Comparison of ENCODE assay signal across 11 mouse cellular contexts in the genomic region with DNA sequence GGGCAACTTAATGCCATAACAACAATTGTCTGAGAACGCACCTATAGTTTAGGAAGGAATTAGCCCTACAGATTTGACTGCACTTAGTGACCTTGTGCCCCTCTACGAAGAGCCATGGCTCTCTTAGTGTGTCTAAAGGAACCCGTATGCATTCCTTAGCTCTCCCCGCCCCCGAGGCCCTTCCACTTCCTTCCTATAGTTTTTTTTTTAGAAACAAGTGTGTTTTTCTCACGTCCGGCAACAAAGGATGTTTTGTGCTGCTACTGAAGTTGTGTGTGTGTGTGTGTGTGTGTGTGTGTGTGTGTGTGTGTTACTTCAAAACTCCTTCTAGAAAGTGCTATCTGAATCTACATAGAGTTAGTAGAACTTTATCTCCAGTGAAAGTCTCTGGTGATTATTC. TPM values are rescaled to one million over a fixed set of nuclear protein-coding genes. Genes with fewer than 3 reads are reported as not detected.
A peak's percentile ranks its signal among the peaks of the same experiment; 100 is the strongest.
DNase-seq lines count a peak whose midpoint lies in the region; ATAC-seq and TF ChIP-seq lines count a peak whose summit lies in the region.
"Had no signal": no experiment of that assay in that cellular context is flagged by ENCODE, and none has a peak within 500 bp of the region (broad histone marks: within the 10 kb centered on the region; RNA-seq: fewer than 3 reads in every experiment).

No protein-coding gene starts in this region.

- peaks cover 14% of the 10 kb centered on the region for H3K4me1 ChIP-seq in kidney, embryonic 14.5 days (ENCODE audit: control insufficient read depth, insufficient read depth, low read length)
- peaks cover 36% of the 10 kb centered on the region for H3K4me1 ChIP-seq in embryonic facial prominence, embryonic 10.5 days
- H3K4me1 ChIP-seq in spleen, adult 2 months (ENCODE audit: control insufficient read depth, insufficient read depth, insufficient read length), result peaks cover 54% of the 10 kb centered on the region

- H3K9me3 ChIP-seq in kidney, embryonic 14.5 days (ENCODE audit: control insufficient read depth, low read length), result no peaks in the 10 kb centered on the region
- H3K9me3 ChIP-seq in embryonic facial prominence, embryonic 10.5 days, result no peaks in the 10 kb centered on the region
- H3K9me3 ChIP-seq: megakaryocyte, embryonic 14.5 days had no signal

- TF ChIP-seq CTCF in spleen, adult 2 months (IDR thresholded peaks at IDR 0.05; ENCODE audit: extremely low read depth, insufficient read depth, insufficient read length, insufficient replicate concordance), result no peak

- no peak overlapping the region for H3K27ac ChIP-seq in kidney, embryonic 14.5 days (ENCODE audit: low read depth, low read length)
- 0 out of 2 replicates have a peak overlapping the region, but pooled peaks have one; percentile 19 for H3K27ac ChIP-seq in embryonic facial prominence, embryonic 10.5 days (replicated peaks)
- H3K27ac ChIP-seq in spleen, adult 2 months (ENCODE audit: insufficient read depth, low read length), result peak overlapping the region; percentile 81; the same call in 1 of the 2 replicates

- WGBS in kidney, embryonic 14.5 days, result 43% methylated on average over 7 of the region's 7 CpGs
- WGBS in embryonic facial prominence, embryonic 10.5 days, result 19% methylated on average over 7 of the region's 7 CpGs
- 4% methylated on average over 7 of the region's 7 CpGs for WGBS in spleen, adult 2 months

- H3K4me3 ChIP-seq in kidney, embryonic 14.5 days (ENCODE audit: low read length), result no peak overlapping the region
- no peak overlapping the region for H3K4me3 ChIP-seq in embryonic facial prominence, embryonic 10.5 days
- no peak overlapping the region for H3K4me3 ChIP-seq in spleen, adult 2 months (ENCODE audit: extremely low read depth, insufficient read depth, insufficient read length)

- no peaks in the 10 kb centered on the region for H3K27me3 ChIP-seq in kidney, embryonic 14.5 days (ENCODE audit: control insufficient read depth, insufficient read depth, low read length)
- no peaks in the 10 kb centered on the region for H3K27me3 ChIP-seq in embryonic facial prominence, embryonic 10.5 days (replicated peaks; ENCODE audit: low read depth, poor library complexity, severe bottlenecking)
- no peaks in the 10 kb centered on the region for H3K27me3 ChIP-seq in spleen, adult 2 months (ENCODE audit: control insufficient read depth, insufficient read depth, low read length)
- H3K27me3 ChIP-seq: megakaryocyte, embryonic 14.5 days had no signal

- no peak for TF ChIP-seq POLR2A in spleen, adult 2 months (IDR thresholded peaks at IDR 0.05; ENCODE audit: low read depth, low read length)

- DNase-seq in kidney, adult 11 months, result peak; percentile 23
- DNase-seq in embryonic facial prominence, embryonic 10.5 days (ENCODE audit: low spot score), result peak; percentile 31
- DNase-seq in kidney, postnatal 10 days, result peak; percentile 69
- peak in 1 of 2 experiments; percentile 66 for DNase-seq in spleen, adult 2 months (ENCODE audit: low read depth in 1 of 2, low spot score in 2 of 2)
- no peak for DNase-seq in c-Kit-positive CD71-positive TER-119-positive erythroid progenitor cells, embryonic 14.5 days (ENCODE audit: low spot score)

- H3K36me3 ChIP-seq in kidney, embryonic 14.5 days (ENCODE audit: control insufficient read depth, insufficient read depth, low read length), result no peaks in the 10 kb centered on the region
- H3K36me3 ChIP-seq in embryonic facial prominence, embryonic 10.5 days (replicated peaks), result no peaks in the 10 kb centered on the region
- H3K36me3 ChIP-seq in spleen, adult 2 months (ENCODE audit: control insufficient read depth, insufficient read depth, low read length), result no peaks in the 10 kb centered on the region

- ATAC-seq in kidney, embryonic 14.5 days (ENCODE audit: low FRiP score, low TSS enrichment), result no peak
- ATAC-seq in granulocyte monocyte progenitor cell, adult 5-6 weeks (replicated peaks; ENCODE audit: poor library complexity, severe bottlenecking), result no peak
- no peak for ATAC-seq in erythroid progenitor cell, adult 5-6 weeks (replicated peaks; ENCODE audit: low FRiP score, poor library complexity, severe bottlenecking)
- ATAC-seq: hindbrain, embryonic 16.5 days had no signal

- H3K4me2 ChIP-seq in kidney, embryonic 14.5 days (replicated peaks; ENCODE audit: low read depth, low read length), result no peak overlapping the region

- H3K9ac ChIP-seq in kidney, embryonic 14.5 days (ENCODE audit: low read depth, low read length), result no peak overlapping the region

RNA-seq across cellular contexts. Expression of a gene that starts 23.5 kb away (rescaled TPM):
- polyA plus RNA-seq in kidney, embryonic 14.5 days (2014; fragmentation: Nextera tagmentation; extraction: Ambion mirVana), result not detected in 2 replicates
- polyA plus RNA-seq in embryonic facial prominence, embryonic 10.5 days (2016; fragmentation: Nextera tagmentation; extraction: Ambion mirVana), result not detected in 2 replicates
- not detected in 2 replicates for polyA plus RNA-seq in spleen, adult 2 months (2012; rRNA removed)
- total RNA-seq in granulocyte monocyte progenitor cell, adult 5-6 weeks (2014; fragmentation: Nextera tagmentation), result not detected in 2 replicates
- not detected in 2 replicates for total RNA-seq in granulocyte monocyte progenitor cell, adult 5-6 weeks (2017)
- not detected in 2 replicates for total RNA-seq in erythroid progenitor cell, adult 5-6 weeks (2015; ENCODE audit: low replicate concordance)
- not detected in 2 replicates for total RNA-seq in erythroid progenitor cell, adult 5-6 weeks (2017; ENCODE audit: low replicate concordance)
- total RNA-seq: MEL had no signal
- polyA plus RNA-seq: hindbrain, embryonic 16.5 days had no signal
